Mouse (Mus musculus) MEL-GATA-1-ER (cell line): ENCODE measurements around the gene Sell.
A peak's percentile ranks its signal among the peaks of the same experiment; 100 is the strongest.

Source experiments
- DNase-seq: peaks from one replicate; pipeline ENCODE4 v3.0.0-alpha.2; 2012; ENCODE audit warnings: low read depth; ENCODE audit errors: extremely low read depth

Gene Sell

GRCm38 (mm10) chr1:164074606-164075140 lies 12.9 kb downstream of the Sell start:
- no peak for DNase-seq

DNA sequence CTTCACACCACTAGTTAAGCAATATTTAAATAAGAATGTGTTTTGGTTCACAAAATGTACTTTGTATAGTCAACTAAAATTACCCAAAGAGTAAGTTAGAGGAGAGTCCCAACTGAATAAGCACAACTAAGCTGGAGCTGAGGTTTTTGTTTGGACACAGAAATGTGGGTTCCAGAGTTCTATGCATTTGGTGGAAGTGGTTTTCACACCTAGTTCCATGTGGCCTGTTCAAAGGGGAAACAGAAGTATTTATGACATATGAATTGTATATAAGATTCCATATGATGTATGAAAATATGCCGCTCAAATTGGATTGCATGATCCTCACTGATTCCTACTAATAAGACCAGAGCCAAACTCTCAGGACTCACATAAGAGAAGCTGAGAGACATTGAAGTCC lies 13.6 kb downstream of the Sell start:
- DNase-seq = no peak

GRCm38 (mm10) chr1:164076441-164076840 lies 14.7 kb downstream of the Sell start:
- no peak for DNase-seq

GRCm38 (mm10) chr1:164077031-164077430 lies 15.2 kb downstream of the Sell start:
- DNase-seq = no peak

GRCm38 (mm10) chr1:164078323-164078741 lies 16.6 kb downstream of the Sell start:
- no peak for DNase-seq

GRCm38 (mm10) chr1:164079091-164079490 lies 17.3 kb downstream of the Sell start:
- DNase-seq = no peak

DNA sequence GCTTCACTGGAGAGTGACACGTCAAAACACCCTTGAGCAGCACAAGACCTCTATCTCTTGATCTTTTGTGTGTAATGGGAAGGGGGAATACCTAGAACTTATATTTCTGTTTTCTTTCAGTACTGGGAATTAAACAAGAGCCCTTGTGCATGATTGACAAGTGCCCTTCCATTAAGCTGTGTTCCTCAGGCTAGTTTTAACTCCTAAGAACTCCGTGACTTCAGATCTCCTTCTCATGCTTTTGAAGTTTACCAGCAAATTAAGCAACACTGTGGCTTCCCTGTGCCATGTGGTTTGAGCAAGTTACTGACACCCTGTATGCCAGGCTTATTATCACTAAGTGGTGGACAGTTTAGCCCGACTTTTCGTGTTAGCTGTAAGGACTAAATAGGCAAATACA lies 21.3 kb downstream of the Sell start:
- no peak for DNase-seq

GRCm38 (mm10) chr1:164086797-164087196 lies 25.0 kb downstream of the Sell start:
- no peak for DNase-seq

GRCm38 (mm10) chr1:164087872-164088271 lies 26.1 kb downstream of the Sell start:
- DNase-seq = no peak

- DNase-seq = no peak
These were observed 35.0 kb downstream of the Sell start for GRCm38 (mm10) chr1:164096780-164097179.

DNA sequence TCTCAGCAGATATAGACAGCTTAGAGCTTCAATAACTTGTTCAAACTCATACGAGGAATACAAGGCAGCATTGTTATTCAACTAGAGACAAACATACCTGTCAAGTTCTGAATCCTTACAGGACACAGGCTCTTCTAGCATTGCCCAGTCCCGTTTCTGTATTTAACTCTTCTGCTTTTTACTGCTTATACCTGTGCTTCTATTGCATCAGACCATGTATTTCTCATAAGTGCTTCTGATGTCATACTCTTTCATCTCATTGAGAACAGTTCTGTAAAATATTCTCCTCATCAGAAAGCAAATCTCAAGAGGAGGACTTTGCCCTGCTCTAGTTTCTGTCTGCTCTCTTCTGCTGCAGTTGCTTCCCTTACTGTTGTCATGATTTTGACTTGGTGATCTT lies 36.1 kb downstream of the Sell start:
- no peak for DNase-seq

- no peak for DNase-seq
These were observed 36.6 kb downstream of the Sell start for GRCm38 (mm10) chr1:164098372-164098771.

GRCm38 (mm10) chr1:164109763-164110162 lies 48.0 kb downstream of the Sell start:
- DNase-seq = peak; percentile 9

DNA sequence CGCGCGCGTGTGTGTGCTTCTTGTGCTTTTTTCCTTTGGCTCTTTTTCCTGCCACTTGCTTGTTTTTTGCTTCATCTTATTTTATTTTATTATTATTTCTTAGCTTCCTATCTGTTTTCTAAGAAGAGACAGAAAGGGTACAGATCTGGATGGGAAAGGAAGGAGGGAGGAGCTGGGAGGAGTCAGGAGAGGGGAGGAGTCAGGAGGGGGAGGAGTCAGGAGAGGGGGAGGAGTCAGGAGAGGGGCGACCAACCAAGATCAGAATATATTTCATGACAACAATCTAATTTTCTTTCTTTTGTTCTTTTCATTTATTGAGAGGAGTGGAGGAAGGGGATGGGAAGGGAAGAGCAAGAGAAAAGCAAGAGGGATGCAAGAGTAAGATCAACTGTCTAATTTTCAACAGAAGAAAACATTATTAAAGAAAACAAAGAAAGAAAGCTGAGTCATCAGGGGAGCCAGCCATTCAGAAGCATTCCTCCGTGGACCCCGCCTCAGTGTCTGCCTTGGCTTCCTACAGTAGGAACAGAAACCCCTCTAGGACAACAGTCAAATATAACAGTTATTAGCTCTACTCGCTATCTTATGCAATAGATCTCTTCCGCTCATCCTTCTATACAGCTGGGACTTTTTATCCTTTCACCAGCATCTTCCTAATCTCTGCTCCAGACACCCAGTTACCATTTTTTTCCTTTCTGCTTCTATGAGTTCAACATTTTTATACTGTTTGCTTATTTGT lies 49.0 kb downstream of the Sell start:
- no peak for DNase-seq

DNA sequence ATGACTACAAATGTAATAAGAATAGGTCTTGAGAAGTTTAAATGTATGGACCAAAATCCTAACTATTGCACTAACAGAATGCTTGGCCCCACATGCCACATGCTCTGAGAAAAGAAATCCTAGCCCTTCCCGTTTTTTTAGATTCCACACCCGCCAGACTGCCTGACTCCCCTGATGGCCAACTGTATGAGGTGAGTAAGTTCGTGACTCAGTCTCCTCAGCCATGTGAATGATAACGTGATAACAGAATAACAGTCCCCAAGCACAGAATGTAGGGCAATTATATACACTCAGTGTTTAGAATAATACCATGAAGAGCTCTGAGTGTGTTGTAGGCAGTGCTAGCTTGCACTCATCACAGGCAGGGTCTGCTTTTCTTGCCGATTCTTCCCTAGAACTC lies 52.5 kb downstream of the Sell start:
- no peak for DNase-seq

DNA sequence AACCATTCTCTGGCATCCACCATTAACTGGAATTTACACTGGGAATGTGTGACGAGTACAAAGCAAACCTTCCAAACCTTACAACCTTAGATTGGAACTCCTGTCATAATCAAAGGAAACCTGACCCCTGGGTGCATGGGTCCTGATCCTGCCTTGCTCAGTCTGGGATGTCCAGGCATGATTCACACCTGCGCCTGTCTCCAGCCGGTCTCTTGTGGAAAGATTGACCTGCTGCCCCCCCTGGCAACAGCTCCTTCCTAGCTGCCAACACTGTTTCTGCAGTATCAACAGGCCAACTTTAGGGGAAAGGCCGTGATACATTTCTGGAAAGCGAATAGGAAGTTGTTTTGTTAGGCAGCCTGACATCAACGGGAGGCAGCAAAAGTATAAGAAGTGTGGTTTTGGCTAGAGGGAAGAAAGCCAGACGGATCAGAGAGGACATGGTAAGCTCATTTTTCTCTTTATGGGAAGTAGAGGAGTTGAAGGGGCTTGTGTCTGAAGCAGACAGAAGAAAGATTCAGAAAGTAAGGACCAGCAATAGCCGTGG lies 53.2 kb downstream of the Sell start, which contains the start of gene Selp:
Gene Selp, plus strand, starts transcription at position 318 of the 547 bp plus-strand sequence.
- no peak for DNase-seq

DNA sequence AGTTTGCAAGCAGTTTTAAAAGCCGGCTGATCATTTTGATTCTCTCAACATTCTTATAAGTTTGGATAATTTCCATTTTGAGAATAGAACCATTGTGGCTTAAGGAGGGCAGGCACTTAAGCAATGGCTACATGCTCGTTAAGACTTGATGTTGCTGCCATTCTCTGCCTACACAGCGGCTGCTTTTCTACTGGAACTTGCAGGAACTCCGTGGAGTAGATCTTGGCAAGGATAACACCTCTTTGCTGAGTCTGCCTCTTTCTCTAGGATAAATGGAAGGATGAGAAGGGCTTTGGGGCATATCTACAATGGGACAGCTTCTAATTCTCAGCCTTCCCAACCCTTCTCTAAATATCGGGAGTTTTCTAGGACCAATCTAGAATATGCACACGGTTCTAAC lies 53.9 kb downstream of the Sell start:
- no peak for DNase-seq

DNA sequence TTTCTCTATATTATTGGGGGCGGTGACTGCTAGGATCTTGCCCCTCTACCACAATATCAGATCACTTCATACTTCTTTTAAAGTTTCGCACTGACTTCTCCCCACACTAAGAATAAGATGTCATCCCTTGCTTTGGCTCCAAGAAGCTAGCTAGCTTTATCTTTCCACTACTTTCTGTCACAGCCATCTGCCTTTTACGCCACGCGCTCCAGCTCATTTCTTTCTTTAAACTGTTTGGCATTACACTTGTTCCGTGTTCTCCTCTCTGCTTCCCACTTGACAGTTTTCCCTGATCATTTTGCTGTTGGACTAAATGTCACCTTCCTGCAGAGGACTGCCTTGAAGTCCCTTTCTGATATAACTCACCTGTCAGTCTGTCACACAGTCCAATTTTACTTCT lies 56.1 kb downstream of the Sell start:
- no peak for DNase-seq

GRCm38 (mm10) chr1:164119892-164120776 lies 58.4 kb downstream of the Sell start:
- DNase-seq = no peak

- DNase-seq = no peak
These were observed 59.0 kb downstream of the Sell start for GRCm38 (mm10) chr1:164120777-164121158.

- DNase-seq = no peak
These were observed 62.1 kb downstream of the Sell start for GRCm38 (mm10) chr1:164123836-164124235.

DNA sequence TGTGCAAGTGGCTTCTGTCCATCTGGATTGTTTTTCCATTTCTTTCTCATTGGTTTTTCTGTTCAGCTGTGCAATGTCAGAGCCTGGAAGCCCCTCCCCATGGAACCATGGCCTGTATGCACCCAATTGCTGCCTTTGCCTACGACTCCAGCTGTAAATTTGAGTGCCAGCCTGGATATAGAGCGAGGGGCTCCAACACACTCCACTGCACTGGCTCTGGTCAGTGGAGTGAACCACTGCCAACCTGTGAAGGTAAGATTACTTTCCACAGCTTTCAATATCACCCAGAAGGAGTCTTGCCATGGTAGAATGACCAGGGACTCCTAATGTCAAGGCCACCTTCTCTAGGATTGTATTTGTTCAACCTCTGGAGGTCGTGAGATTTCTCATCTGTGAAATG lies 68.2 kb downstream of the Sell start:
- DNase-seq = no peak
